In the genomic region with DNA sequence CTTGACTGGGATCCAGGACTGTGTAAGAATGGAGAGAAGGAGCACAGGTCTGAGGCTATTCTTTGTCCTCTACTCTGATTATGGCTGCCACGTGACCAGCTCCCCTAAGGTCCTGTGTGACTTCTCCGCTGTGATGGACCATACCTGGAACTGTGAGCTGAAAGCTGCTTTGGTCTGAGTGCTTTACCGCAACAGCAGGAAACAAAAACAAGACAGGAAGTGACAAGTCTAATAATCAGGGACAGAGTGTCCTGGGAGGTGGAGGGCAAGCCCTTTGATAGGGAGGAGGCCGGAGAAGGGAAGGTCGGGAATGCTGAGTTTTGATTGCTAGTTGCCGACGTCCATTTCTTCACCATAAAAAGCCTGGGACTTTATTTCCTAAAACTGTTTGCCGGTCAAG, we compare ENCODE assay signal across 34 mouse cellular contexts. TPM values are rescaled to one million over a fixed set of nuclear protein-coding genes. Genes with fewer than 3 reads are reported as not detected.
DNase-seq lines count a peak whose midpoint lies in the region; ATAC-seq and TF ChIP-seq lines count a peak whose summit lies in the region.
"Had no signal": no experiment of that assay in that cellular context is flagged by ENCODE, and none has a peak within 500 bp of the region (broad histone marks: within the 10 kb centered on the region; RNA-seq: fewer than 3 reads in every experiment).

No protein-coding gene starts in this region.

- in situ Hi-C loops in ES-E14 (cut with MboI; ENCODE audit: low sequenced_read_pairs in 2 of 2, unreplicated experiment in 2 of 2), result no loop called here

- H3K4me2 ChIP-seq in heart, postnatal 0 days (ENCODE audit: low read depth, low read length), result no peak overlapping the region
- no peak overlapping the region for H3K4me2 ChIP-seq in lung, postnatal 0 days (replicated peaks; ENCODE audit: low read depth, low read length)
- H3K4me2 ChIP-seq in forebrain, embryonic 13.5 days, result no peak overlapping the region
- H3K4me2 ChIP-seq: embryonic facial prominence, embryonic 13.5 days; heart, embryonic 13.5 days; intestine, embryonic 15.5 days; lung, embryonic 14.5 days; neural tube, embryonic 13.5 days had no signal

- DNase-seq in heart, postnatal 0 days (ENCODE audit: low spot score), result no peak
- no peak for DNase-seq in heart, postnatal 4 days
- no peak for DNase-seq in lung, postnatal 0 days (ENCODE audit: low spot score)
- DNase-seq in lung, adult 2 months, result no peak
- no peak for DNase-seq in ES-E14 (ENCODE audit: low read depth, low spot score)
- DNase-seq in thymus, postnatal 10 days (ENCODE audit: low spot score in 2 of 2), result no peak
- DNase-seq: adrenal gland, postnatal 14 days; cerebellum, adult 11 months; cerebellum, postnatal 10 days; forebrain, postnatal 0 days; gastrocnemius, postnatal 10 days; heart, postnatal 14 days; layer of hippocampus, adult 9-11 months; liver; lung, embryonic 14.5 days; thymus, adult 2 months; thymus, postnatal 4 days had no signal

- WGBS in heart, postnatal 0 days, result 53% methylated on average over 8 of the region's 8 CpGs
- WGBS in lung, postnatal 0 days, result 63% methylated on average over 8 of the region's 8 CpGs
- 56% methylated on average over 8 of the region's 8 CpGs for WGBS in lung, adult 2 months
- 85% methylated on average over 8 of the region's 8 CpGs for WGBS in forebrain, embryonic 13.5 days

- H3K36me3 ChIP-seq in heart, postnatal 0 days (replicated peaks; ENCODE audit: control insufficient read depth, insufficient read depth, low read length), result no peaks in the 10 kb centered on the region
- no peaks in the 10 kb centered on the region for H3K36me3 ChIP-seq in lung, postnatal 0 days (ENCODE audit: insufficient read depth, low read length)
- H3K36me3 ChIP-seq in ES-E14 (ENCODE audit: control insufficient read depth, insufficient read depth, low read length, poor library complexity, severe bottlenecking), result no peaks in the 10 kb centered on the region
- H3K36me3 ChIP-seq in forebrain, embryonic 13.5 days (ENCODE audit: poor library complexity, severe bottlenecking), result no peaks in the 10 kb centered on the region
- H3K36me3 ChIP-seq: embryonic facial prominence, embryonic 13.5 days; forebrain, embryonic 10.5 days; G1E; heart, embryonic 13.5 days; intestine, embryonic 15.5 days; midbrain, embryonic 10.5 days; neural tube, embryonic 13.5 days had no signal

- 0 out of 2 replicates have a peak, but pooled peaks have one; percentile 31 for ATAC-seq in heart, postnatal 0 days (ENCODE audit: insufficient read depth, low read depth)
- no peak for ATAC-seq in lung, postnatal 0 days
- ATAC-seq in forebrain, embryonic 13.5 days, result no peak
- ATAC-seq: CD4-positive, CD25-positive, alpha-beta regulatory T cell, adult 4 months; forebrain, postnatal 0 days; hindbrain, postnatal 0 days had no signal

- no peaks in the 10 kb centered on the region for H3K9me3 ChIP-seq in heart, postnatal 0 days (replicated peaks; ENCODE audit: control insufficient read depth, low read length)
- H3K9me3 ChIP-seq in lung, postnatal 0 days (ENCODE audit: low read length), result no peaks in the 10 kb centered on the region
- H3K9me3 ChIP-seq in ES-E14 (ENCODE audit: control insufficient read depth, insufficient read depth, low read depth, low read length), result no peaks in the 10 kb centered on the region
- H3K9me3 ChIP-seq in forebrain, embryonic 13.5 days (replicated peaks), result no peaks in the 10 kb centered on the region
- H3K9me3 ChIP-seq: embryonic facial prominence, embryonic 13.5 days; forebrain, embryonic 10.5 days; G1E; heart, embryonic 13.5 days; intestine, embryonic 15.5 days; midbrain, embryonic 10.5 days; neural tube, embryonic 13.5 days had no signal

- H3K4me1 ChIP-seq in heart, postnatal 0 days (ENCODE audit: control insufficient read depth, insufficient read depth), result peaks cover 5% of the 10 kb centered on the region; the same call in 1 of the 2 replicates
- no peaks in the 10 kb centered on the region for H3K4me1 ChIP-seq in lung, postnatal 0 days (ENCODE audit: insufficient read depth, low read depth, low read length)
- no peaks in the 10 kb centered on the region for H3K4me1 ChIP-seq in lung, adult 2 months (ENCODE audit: control insufficient read depth, insufficient read depth, low read length)
- H3K4me1 ChIP-seq in ES-E14 (ENCODE audit: control insufficient read depth in 2 of 2, insufficient read depth in 2 of 2, low read length in 2 of 2, poor library complexity in 1 of 2), result peaks cover 5 to 28% of the 10 kb centered on the region in 2 experiments; a peak in 3 of 4 replicates
- no peaks in the 10 kb centered on the region for H3K4me1 ChIP-seq in forebrain, embryonic 13.5 days
- H3K4me1 ChIP-seq: intestine, embryonic 15.5 days; neural tube, embryonic 13.5 days had no signal

- no peak overlapping the region for H3K9ac ChIP-seq in heart, postnatal 0 days (replicated peaks; ENCODE audit: low read depth, low read length)
- H3K9ac ChIP-seq in lung, postnatal 0 days (replicated peaks; ENCODE audit: low read depth), result no peak overlapping the region
- H3K9ac ChIP-seq in ES-E14 (ENCODE audit: insufficient read depth, low read depth, low read length, poor library complexity, severe bottlenecking), result peak overlapping the region; percentile 79; the same call in 1 of the 2 replicates
- H3K9ac ChIP-seq in forebrain, embryonic 13.5 days, result no peak overlapping the region
- H3K9ac ChIP-seq: embryonic facial prominence, embryonic 13.5 days; forebrain, postnatal 0 days; heart, embryonic 13.5 days; intestine, embryonic 15.5 days; liver, embryonic 14.5 days; lung, embryonic 14.5 days; neural tube, embryonic 13.5 days had no signal

- TF ChIP-seq EP300 in heart, postnatal 0 days (IDR thresholded peaks at IDR 0.05; ENCODE audit: low read depth), result no peak
- TF ChIP-seq EP300 in lung, postnatal 0 days (IDR thresholded peaks at IDR 0.05), result peak; percentile 61

- no peak overlapping the region; the same call in 1 of the 2 replicates for H3K27ac ChIP-seq in heart, postnatal 0 days (ENCODE audit: low read depth)
- H3K27ac ChIP-seq in lung, postnatal 0 days (ENCODE audit: low read length), result no peak overlapping the region
- peak overlapping the region; percentile 7; the same call in 1 of the 2 replicates for H3K27ac ChIP-seq in ES-E14 (ENCODE audit: insufficient read depth, low read depth, low read length, poor library complexity, severe bottlenecking)
- no peak overlapping the region for H3K27ac ChIP-seq in forebrain, embryonic 13.5 days
- H3K27ac ChIP-seq: embryonic facial prominence, embryonic 13.5 days; forebrain, embryonic 10.5 days; heart, embryonic 13.5 days; hindbrain, postnatal 0 days; intestine, embryonic 15.5 days; kidney, postnatal 0 days; liver, embryonic 14.5 days; midbrain, embryonic 10.5 days; neural tube, embryonic 13.5 days had no signal

- no peak for TF ChIP-seq CTCF in heart, postnatal 0 days (IDR thresholded peaks at IDR 0.05; ENCODE audit: low read depth)
- TF ChIP-seq CTCF in lung, postnatal 0 days (IDR thresholded peaks at IDR 0.05), result no peak
- TF ChIP-seq CTCF in lung, adult 2 months (IDR thresholded peaks at IDR 0.05; ENCODE audit: insufficient read depth, low read length), result no peak

- no peaks in the 10 kb centered on the region for H3K27me3 ChIP-seq in heart, postnatal 0 days (ENCODE audit: control insufficient read depth, insufficient read depth, low read length)
- H3K27me3 ChIP-seq in lung, postnatal 0 days (replicated peaks; ENCODE audit: insufficient read depth, low read length), result no peaks in the 10 kb centered on the region
- H3K27me3 ChIP-seq in forebrain, embryonic 13.5 days, result no peaks in the 10 kb centered on the region; the same call in 1 of the 2 replicates
- H3K27me3 ChIP-seq: heart, embryonic 13.5 days; intestine, embryonic 15.5 days had no signal

- H3K4me3 ChIP-seq in heart, postnatal 0 days (ENCODE audit: low read depth, low read length), result no peak overlapping the region
- no peak overlapping the region for H3K4me3 ChIP-seq in lung, postnatal 0 days (ENCODE audit: low read depth, low read length)
- no peak overlapping the region for H3K4me3 ChIP-seq in lung, adult 2 months (replicated peaks; ENCODE audit: extremely low read depth, low read depth, low read length)
- H3K4me3 ChIP-seq in ES-E14 (ENCODE audit: insufficient read depth in 1 of 2, low read depth in 1 of 2, low read length in 2 of 2, poor library complexity in 1 of 2, severe bottlenecking in 1 of 2), result peak overlapping the region in 1 of 2 experiments; percentile 37; a peak in 1 of 4 replicates
- no peak overlapping the region for H3K4me3 ChIP-seq in forebrain, embryonic 13.5 days
- H3K4me3 ChIP-seq: embryonic facial prominence, embryonic 13.5 days; forebrain, embryonic 10.5 days; heart, embryonic 13.5 days; intestine, embryonic 15.5 days; midbrain, embryonic 10.5 days; myocyte; neural tube, embryonic 13.5 days had no signal

- TF ChIP-seq POLR2A in lung, adult 2 months (IDR thresholded peaks at IDR 0.05; ENCODE audit: borderline replicate concordance, extremely low read depth, low read depth, low read length), result no peak

TF ChIP-seq in ES-E14, 5 proteins besides CTCF, POLR2A, EP300 and RAD21:
- TF ChIP-seq HCFC1 (IDR thresholded peaks at IDR 0.05; ENCODE audit: borderline replicate concordance, insufficient read depth, low read length), result no peak
- TF ChIP-seq ZNF384 (IDR thresholded peaks at IDR 0.05; ENCODE audit: low read depth, low read length), result no peak
- no peak for TF ChIP-seq MAFK (IDR thresholded peaks at IDR 0.05; ENCODE audit: insufficient read depth, low read depth, low read length)
- no peak for TF ChIP-seq CHD2 (IDR thresholded peaks at IDR 0.05; ENCODE audit: low read depth, low read length)
- TF ChIP-seq ZC3H11A (IDR thresholded peaks at IDR 0.05; ENCODE audit: borderline replicate concordance, low read depth, low read length), result no peak

RNA-seq across cellular contexts. Expression of a gene that starts 22.5 kb away (rescaled TPM):
- total RNA-seq in heart, postnatal 0 days (2014; rRNA removed; ENCODE audit: low replicate concordance), result 18.2 and 20.0 TPM in 2 replicates
- 2.6 and 3.6 TPM in 2 replicates for polyA plus RNA-seq in heart, postnatal 0 days (2015; fragmentation: Nextera tagmentation; extraction: Ambion mirVana)
- 10 to 100 TPM; 25.1 to 29.4 TPM for total RNA-seq in heart, postnatal 4 days (2021)
- polyA plus RNA-seq in lung, postnatal 0 days (2015; fragmentation: Nextera tagmentation; extraction: Ambion mirVana), result 5.2 and 5.6 TPM in 2 replicates
- 23.9 and 28.3 TPM in 2 replicates for polyA plus RNA-seq in lung, adult 2 months (2012; rRNA removed)
- total RNA-seq in ES-E14 (2012; rRNA removed), result 27.2 and 45.5 TPM in 2 replicates
- 1.6 and 1.8 TPM in 2 replicates for polyA plus RNA-seq in forebrain, embryonic 13.5 days (2015; fragmentation: Nextera tagmentation; extraction: Ambion mirVana)

RNA-seq across cellular contexts. Expression of a gene that starts 48.1 kb away (rescaled TPM):
- 0.34 and 2.4 TPM in 2 replicates for total RNA-seq in heart, postnatal 0 days (2014; rRNA removed; ENCODE audit: low replicate concordance)
- polyA plus RNA-seq in heart, postnatal 0 days (2015; fragmentation: Nextera tagmentation; extraction: Ambion mirVana), result 5.9 and 8.0 TPM in 2 replicates
- 1 to 10 TPM; 2.7 to 2.8 TPM for total RNA-seq in heart, postnatal 4 days (2021)
- 3.7 and 4.6 TPM in 2 replicates for polyA plus RNA-seq in lung, postnatal 0 days (2015; fragmentation: Nextera tagmentation; extraction: Ambion mirVana)
- polyA plus RNA-seq in lung, adult 2 months (2012; rRNA removed), result 3.9 and 9.5 TPM in 2 replicates
- 0.13 TPM in 1 of 2 replicates, not detected in the other for total RNA-seq in ES-E14 (2012; rRNA removed)
- polyA plus RNA-seq in forebrain, embryonic 13.5 days (2015; fragmentation: Nextera tagmentation; extraction: Ambion mirVana), result 1.8 and 3.0 TPM in 2 replicates
- total RNA-seq: adrenal gland, postnatal 14 days; common myeloid progenitor, adult 5-6 weeks; G1E; granulocyte monocyte progenitor cell, adult 5-6 weeks; megakaryocyte progenitor cell, adult 5-6 weeks had no signal
- polyA plus RNA-seq: G1E; limb, embryonic 11.5 days; myocyte had no signal
